Mouse (Mus musculus) spleen, adult 2 months (tissue): ENCODE results near the gene Bcat1.

Experiments
- CTCF ChIP-seq: fragments of 200-500 bp; IDR thresholded peaks from 2 replicates; pipeline ENCODE4 v1.5.1; 2011; ENCODE audit warnings: mild to moderate bottlenecking, inconsistent platforms; ENCODE audit not compliant: insufficient read depth, insufficient read length, insufficient replicate concordance; ENCODE audit errors: extremely low read depth
- POLR2A ChIP-seq: fragments of 200-500 bp; IDR thresholded peaks from 2 replicates; pipeline ENCODE4 v1.6.1; 2011; ENCODE audit warnings: low read depth, low read length, inconsistent platforms

GRCm38 (mm10) chr6:145067679-145068078 is 8.3 kb downstream of the Bcat1 start:
- no peak for TF ChIP-seq CTCF
- TF ChIP-seq POLR2A, result no peak
